Mouse (Mus musculus): Measurements from ENCODE around the gene Ybx1.

DNA sequence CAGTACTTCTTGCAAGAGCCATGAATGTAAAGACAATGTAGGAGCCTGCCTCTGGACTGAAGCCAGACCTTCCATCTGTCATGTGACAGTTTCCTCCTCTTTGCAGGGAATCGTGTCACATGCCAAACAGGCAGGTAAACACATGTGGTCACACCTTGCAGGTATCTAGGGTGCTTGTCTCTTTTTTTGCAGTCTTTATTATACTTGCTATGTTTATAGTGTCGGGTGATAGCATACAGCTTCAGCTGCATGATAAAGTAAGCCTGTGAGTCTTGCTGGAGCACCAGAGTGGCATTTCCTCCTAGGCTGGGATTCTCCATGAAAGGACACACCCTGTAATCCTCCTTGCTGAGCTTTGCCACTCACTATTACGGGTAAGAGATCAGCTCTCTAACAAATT, 7.4 kb upstream of the Ybx1 start:
- no peak for TF ChIP-seq CTCF (IDR thresholded peaks at IDR 0.05; ENCODE audit: extremely low read depth, insufficient read depth, insufficient read length, insufficient replicate concordance)
- no peak for TF ChIP-seq POLR2A (IDR thresholded peaks at IDR 0.05; ENCODE audit: low read depth, low read length)
